Mouse (Mus musculus) limb, embryonic 14.5 days (tissue): Measurements from ENCODE around the gene Hoxc5. TPM values are rescaled to one million over a fixed set of nuclear protein-coding genes. Genes with fewer than 3 reads are reported as not detected.

Source experiments
- ATAC-seq: fragments of 200-750 bp; cut with Nextera tagmentation; 2 replicates; pipeline ENCODE4 v1.8.0; 2017; ENCODE audit warnings: low read depth, moderate number of reproducible peaks, moderate TSS enrichment; ENCODE audit not compliant: low FRiP score
- DNase-seq: peaks from one replicate; pipeline ENCODE4 v3.0.0-alpha.2; 2015; ENCODE audit warnings: low spot score
- H3K27ac ChIP-seq: fragments of 300-500 bp; sonication (generic); replicated peaks from 2 replicates; pipeline ENCODE4 v1.5.1; 2014; ENCODE audit warnings: low read depth, mild to moderate bottlenecking, low read length, moderate library complexity, mixed read lengths
- H3K27me3 ChIP-seq: fragments of 300-500 bp; sonication (generic); 2 replicates; pipeline ENCODE4 v1.6.1; 2014; ENCODE audit warnings: low read length, mixed read lengths; ENCODE audit not compliant: control insufficient read depth, insufficient read depth
- H3K36me3 ChIP-seq: fragments of 300-500 bp; sonication (generic); 2 replicates; pipeline ENCODE4 v1.6.1; 2014; ENCODE audit warnings: mild to moderate bottlenecking, low read length, moderate library complexity, mixed read lengths; ENCODE audit not compliant: control insufficient read depth, insufficient read depth
- H3K4me1 ChIP-seq: fragments of 300-500 bp; sonication (generic); 2 replicates; pipeline ENCODE4 v1.6.1; 2014; ENCODE audit warnings: antibody characterized with exemption, low read length, mixed read lengths; ENCODE audit not compliant: control insufficient read depth, insufficient read depth
- H3K4me2 ChIP-seq: fragments of 300-500 bp; sonication (generic); replicated peaks from 2 replicates; pipeline ENCODE4 v1.6.1; 2014; ENCODE audit warnings: low read depth, mild to moderate bottlenecking, low read length, moderate library complexity; ENCODE audit not compliant: severe bottlenecking
- H3K4me3 ChIP-seq: fragments of 300-500 bp; sonication (generic); replicated peaks from 2 replicates; pipeline ENCODE4 v1.5.1; 2014; ENCODE audit warnings: low read length
- H3K9ac ChIP-seq: fragments of 300-500 bp; sonication (generic); 2 replicates; pipeline ENCODE4 v1.6.1; 2014; ENCODE audit warnings: mild to moderate bottlenecking, low read depth, low read length, moderate library complexity; ENCODE audit not compliant: severe bottlenecking
- H3K9me3 ChIP-seq: fragments of 300-500 bp; sonication (generic); 2 replicates; pipeline ENCODE4 v1.6.1; 2016; ENCODE audit warnings: low read length; ENCODE audit not compliant: control insufficient read depth
- POLR2A ChIP-seq: fragments of 200-500 bp; IDR thresholded peaks from 2 replicates; pipeline ENCODE4 v1.8.0; 2012; ENCODE audit warnings: inconsistent platforms, mild to moderate bottlenecking, moderate library complexity, borderline replicate concordance; ENCODE audit not compliant: insufficient read depth, insufficient read length; ENCODE audit errors: extremely low read depth
- WGBS: fragments of 180-500 bp; shearing (Covaris S2); extraction: QIAGEN DNeasy Blood & Tissue Kit; methylation state at CpG from one replicate; pipeline ENCODE4 v1.1.7; 2014; 5-methylcytosine and 5-hydroxymethylcytosine counted together
- polyA plus RNA-seq, 2 experiments: library from polyadenylated mRNA; depleted of rRNA in 1 of 2; stranded (reverse) in 1 of 2; unstranded in 1 of 2; fragments of >200 nt; fragmentation: Nextera tagmentation in 1 of 2; extraction: Ambion mirVana in 1 of 2; gene quantifications; 2 replicates each; pipeline versions ENCODE4 v1.2.1 to v1.2.3; 2012 to 2014

Hoxc5 gene
- polyA plus RNA-seq, 2 experiments, result 3.5 to 9.0 TPM

DNA sequence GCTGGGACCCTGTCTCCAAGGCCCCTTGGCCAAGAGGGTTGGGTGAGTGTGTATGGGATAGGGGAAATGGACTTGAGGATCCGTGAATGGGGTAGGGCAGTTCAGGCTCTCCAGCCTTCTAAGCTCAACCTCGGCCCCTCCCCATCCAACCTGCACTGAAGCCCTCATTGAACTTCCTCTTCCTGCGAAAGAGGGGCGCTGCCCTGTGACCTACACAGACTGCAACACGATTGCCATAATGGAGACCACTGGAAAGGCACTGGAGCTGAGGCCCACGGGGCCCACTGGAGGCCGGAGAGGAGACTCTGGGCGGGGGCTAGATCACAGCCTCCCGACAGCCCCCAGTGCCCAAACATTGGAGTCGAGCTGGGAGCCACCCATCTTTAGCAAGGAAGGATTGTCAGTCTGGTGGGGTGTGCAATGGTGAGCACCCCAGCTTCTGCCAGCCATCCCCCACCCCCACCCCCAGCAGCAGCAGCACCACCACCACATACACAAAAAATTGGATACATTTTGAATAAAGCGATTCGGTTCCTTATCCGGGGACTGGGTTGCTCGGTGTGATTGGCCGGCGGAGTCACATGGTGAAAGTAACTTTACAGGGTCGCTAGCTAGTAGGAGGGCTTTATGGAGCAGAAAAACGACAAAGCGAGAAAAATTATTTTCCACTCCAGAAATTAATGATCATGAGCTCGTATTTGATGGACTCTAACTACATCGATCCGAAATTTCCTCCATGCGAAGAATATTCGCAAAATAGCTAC lies 67.0 kb downstream of the Hoxc5 start:
- ATAC-seq (peak; percentile 54; the same call in 1 of the 2 replicates), DNase-seq (peak; percentile 46)
- peaks cover 95% of the 10 kb centered on the region for H3K27me3 ChIP-seq
- H3K9ac ChIP-seq, result no peak overlapping the region
- H3K27ac ChIP-seq, result no peak overlapping the region
- 6% methylated on average over 24 of the region's 24 CpGs for WGBS
- H3K9me3 ChIP-seq, result no peaks in the 10 kb centered on the region
- peak overlapping the region; percentile 51 for H3K4me2 ChIP-seq
- H3K36me3 ChIP-seq, result no peaks in the 10 kb centered on the region
- H3K4me3 ChIP-seq, result peak overlapping the region; percentile 34
- TF ChIP-seq POLR2A, result no peak
- H3K4me1 ChIP-seq, result peaks cover 9% of the 10 kb centered on the region

DNA sequence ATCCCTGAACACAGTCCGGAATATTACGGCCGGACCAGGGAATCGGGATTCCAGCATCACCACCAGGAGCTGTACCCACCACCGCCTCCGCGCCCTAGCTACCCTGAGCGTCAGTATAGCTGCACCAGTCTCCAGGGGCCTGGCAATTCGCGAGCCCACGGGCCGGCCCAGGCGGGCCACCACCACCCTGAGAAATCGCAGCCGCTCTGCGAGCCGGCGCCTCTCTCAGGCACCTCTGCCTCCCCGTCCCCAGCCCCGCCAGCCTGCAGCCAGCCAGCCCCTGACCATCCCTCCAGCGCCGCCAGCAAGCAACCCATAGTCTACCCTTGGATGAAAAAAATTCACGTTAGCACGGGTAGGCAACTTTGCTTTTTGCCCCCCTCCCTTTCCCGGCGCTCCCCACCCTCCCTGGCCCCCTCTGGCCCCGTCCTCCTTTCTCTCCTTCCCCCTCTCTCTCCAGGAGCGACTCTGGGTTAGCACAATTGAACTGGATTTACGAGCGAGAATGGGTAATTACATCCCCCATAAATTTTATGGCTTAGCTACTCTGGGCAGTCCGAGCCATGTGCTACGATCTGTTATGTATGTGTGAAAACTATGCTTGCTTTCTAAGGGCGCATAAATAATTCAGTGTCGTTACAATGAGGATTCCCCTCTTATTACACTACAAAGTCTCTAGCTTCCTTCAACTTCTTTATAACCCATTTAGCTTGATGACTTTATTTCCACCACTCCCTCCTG lies 67.7 kb downstream of the Hoxc5 start:
- ATAC-seq, result 0 out of 2 replicates have a peak, but pooled peaks have one; percentile 16
- Histone ChIP-seq H3K9ac (0 out of 2 replicates have a peak overlapping the region, but pooled peaks have one; percentile 25), H3K4me3 (peak overlapping the region; percentile 34), H3K27me3 (peaks cover 96% of the 10 kb centered on the region), H3K36me3 (no peaks in the 10 kb centered on the region), H3K9me3 (no peaks in the 10 kb centered on the region), H3K4me1 (peaks cover 9% of the 10 kb centered on the region), H3K4me2 (peak overlapping the region; percentile 51), H3K27ac (no peak overlapping the region)
- TF ChIP-seq POLR2A, result no peak
- 1% methylated on average over 30 of the region's 34 CpGs for WGBS
- DNase-seq, result no peak

DNA sequence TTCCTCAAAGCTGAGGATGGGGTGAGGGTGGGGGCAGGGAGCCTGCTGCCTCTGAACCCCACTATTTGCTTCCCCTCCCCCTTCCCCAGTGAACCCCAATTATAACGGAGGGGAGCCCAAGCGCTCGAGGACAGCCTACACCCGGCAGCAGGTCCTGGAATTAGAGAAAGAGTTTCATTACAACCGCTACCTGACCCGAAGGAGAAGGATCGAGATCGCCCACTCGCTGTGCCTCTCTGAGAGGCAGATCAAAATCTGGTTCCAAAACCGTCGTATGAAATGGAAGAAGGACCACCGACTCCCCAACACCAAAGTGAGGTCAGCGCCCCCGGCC lies 68.3 kb downstream of the Hoxc5 start:
- no peaks in the 10 kb centered on the region for H3K36me3 ChIP-seq
- H3K9ac ChIP-seq, result 0 out of 2 replicates have a peak overlapping the region, but pooled peaks have one; percentile 25
- no peaks in the 10 kb centered on the region for H3K9me3 ChIP-seq
- peak overlapping the region; percentile 34 for H3K4me3 ChIP-seq
- H3K27me3 ChIP-seq, result peaks cover 96% of the 10 kb centered on the region
- TF ChIP-seq POLR2A, result no peak
- peak overlapping the region; percentile 51 for H3K4me2 ChIP-seq
- ATAC-seq (no peak), DNase-seq (no peak)
- peaks cover 9% of the 10 kb centered on the region for H3K4me1 ChIP-seq
- H3K27ac ChIP-seq, result no peak overlapping the region
- WGBS, result 3% methylated on average over 14 of the region's 14 CpGs

DNA sequence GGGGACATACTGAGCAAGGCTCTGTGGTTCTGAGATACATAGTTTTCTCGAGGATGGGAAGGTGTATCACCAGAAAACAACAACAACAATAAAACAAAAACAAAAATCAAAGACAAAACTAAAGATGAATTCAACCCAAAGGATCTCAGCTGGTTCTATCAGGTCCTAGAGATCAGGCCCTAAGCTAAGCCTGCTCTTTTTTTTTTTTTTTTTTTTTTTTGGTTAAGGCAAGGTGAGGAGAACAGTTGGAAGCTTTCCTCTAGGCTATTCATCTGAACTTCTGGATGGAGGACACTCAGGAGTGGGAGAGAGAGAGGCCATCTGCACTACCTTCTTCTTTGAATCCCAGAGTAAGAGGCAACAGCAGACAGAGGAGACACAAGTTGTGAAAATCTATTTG lies 70.3 kb downstream of the Hoxc5 start:
- Histone ChIP-seq H3K27ac (no peak overlapping the region), H3K27me3 (peaks cover 96% of the 10 kb centered on the region), H3K36me3 (no peaks in the 10 kb centered on the region), H3K9me3 (no peaks in the 10 kb centered on the region), H3K4me2 (no peak overlapping the region), H3K4me1 (peaks cover 12% of the 10 kb centered on the region), H3K9ac (no peak overlapping the region), H3K4me3 (no peak overlapping the region)
- 32% methylated on average over 1 of the region's 1 CpGs for WGBS
- TF ChIP-seq POLR2A, result no peak
- DNase-seq (no peak), ATAC-seq (no peak)

DNA sequence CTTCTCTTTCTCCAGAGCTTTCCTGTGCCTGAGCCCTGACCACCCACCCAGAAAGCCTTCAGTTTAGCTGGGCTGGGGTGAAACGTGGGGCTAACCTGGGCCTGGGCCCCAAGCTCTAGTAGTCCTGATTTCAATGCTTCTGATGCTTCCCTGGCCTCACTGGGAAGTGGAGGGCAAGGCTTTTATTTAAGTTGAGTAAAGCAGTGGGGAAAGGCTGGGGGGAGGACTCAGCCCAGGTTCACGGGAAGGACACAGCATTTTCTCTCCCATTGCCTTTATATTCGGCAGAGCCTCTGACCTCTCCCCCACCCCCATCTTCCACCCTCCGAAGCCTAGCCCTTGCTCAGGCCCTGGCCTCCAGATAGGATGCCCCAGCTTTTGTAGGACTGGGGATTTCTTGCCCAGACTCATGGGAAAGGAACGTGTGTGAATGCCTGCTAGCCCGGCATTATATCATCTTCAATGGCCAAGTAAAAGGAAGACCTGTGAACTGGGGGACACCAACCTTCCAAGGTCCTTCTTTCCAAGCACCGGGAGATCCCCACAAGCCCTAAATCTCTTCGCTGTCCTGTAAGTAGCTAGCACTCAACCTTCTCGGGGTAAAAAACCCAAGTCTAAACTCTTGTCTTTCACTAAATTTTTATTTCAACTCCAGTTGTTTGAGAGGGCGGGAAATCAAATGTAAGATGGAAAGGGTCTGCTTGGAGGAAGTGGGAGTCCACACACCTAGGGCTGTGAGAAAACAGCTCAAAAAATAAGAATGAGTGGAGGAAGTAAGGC lies 71.6 kb downstream of the Hoxc5 start:
- peaks cover 12% of the 10 kb centered on the region for H3K4me1 ChIP-seq
- H3K36me3 ChIP-seq, result no peaks in the 10 kb centered on the region
- no peak overlapping the region for H3K9ac ChIP-seq
- no peak overlapping the region for H3K4me3 ChIP-seq
- ATAC-seq (no peak), DNase-seq (no peak)
- peaks cover 97% of the 10 kb centered on the region for H3K27me3 ChIP-seq
- no peak for TF ChIP-seq POLR2A
- WGBS, result 22% methylated on average over 10 of the region's 10 CpGs
- H3K27ac ChIP-seq, result no peak overlapping the region
- H3K4me2 ChIP-seq, result no peak overlapping the region
- no peaks in the 10 kb centered on the region for H3K9me3 ChIP-seq
